Mouse (Mus musculus): ENCODE data around the gene 2010111I01Rik. TPM values are rescaled to one million over a fixed set of nuclear protein-coding genes. Genes with fewer than 3 reads are reported as not detected.
A peak's percentile ranks its signal among the peaks of the same experiment; 100 is the strongest.

Gene 2010111I01Rik
- polyA plus RNA-seq, 1 experiment from 2014 or later: 197 TPM

- no peaks in the 10 kb centered on the region for H3K27me3 ChIP-seq
- ATAC-seq (ENCODE audit: insufficient number of reproducible peaks, low FRiP score, low TSS enrichment, low read depth): peak; percentile 73; the same call in 1 of the 2 replicates
- no peak overlapping the region for H3K4me3 ChIP-seq (replicated peaks)
- WGBS: 28% methylated on average over 13 of the region's 13 CpGs
- H3K9me3 ChIP-seq (replicated peaks): no peaks in the 10 kb centered on the region
- peak overlapping the region; percentile 86 for H3K27ac ChIP-seq (replicated peaks)
- H3K4me2 ChIP-seq (replicated peaks): no peak overlapping the region
- H3K9ac ChIP-seq: no peak overlapping the region
- H3K4me1 ChIP-seq: peaks cover 34% of the 10 kb centered on the region
- 0 out of 2 replicates have a peak, but pooled peaks cover 4% of the 10 kb centered on the region for H3K36me3 ChIP-seq
Observed at GRCm38 (mm10) chr13:63187145-63188143, 222.8 kb downstream of the 2010111I01Rik start.

GRCm38 (mm10) chr13:63188306-63188705, 223.6 kb downstream of the 2010111I01Rik start:
- Histone ChIP-seq H3K9ac (no peak overlapping the region), H3K27me3 (no peaks in the 10 kb centered on the region), H3K36me3 (0 out of 2 replicates have a peak, but pooled peaks cover 4% of the 10 kb centered on the region), H3K4me2 (replicated peaks) (no peak overlapping the region), H3K27ac (replicated peaks) (peak overlapping the region; percentile 86), H3K4me1 (peaks cover 34% of the 10 kb centered on the region), H3K4me3 (replicated peaks) (no peak overlapping the region), H3K9me3 (replicated peaks) (no peaks in the 10 kb centered on the region)
- no peak for ATAC-seq (ENCODE audit: insufficient number of reproducible peaks, low FRiP score, low TSS enrichment, low read depth)
- 39% methylated on average over 5 of the region's 5 CpGs for WGBS

GRCm38 (mm10) chr13:63188811-63189210, 224.1 kb downstream of the 2010111I01Rik start:
- Histone ChIP-seq H3K27ac (replicated peaks) (peak overlapping the region; percentile 86; the same call in 1 of the 2 replicates), H3K4me1 (peaks cover 34% of the 10 kb centered on the region)

GRCm38 (mm10) chr13:63193423-63193822, 228.7 kb downstream of the 2010111I01Rik start:
- H3K4me3 ChIP-seq (replicated peaks): no peak overlapping the region
- ATAC-seq (ENCODE audit: insufficient number of reproducible peaks, low FRiP score, low TSS enrichment, low read depth): no peak
- H3K4me2 ChIP-seq (replicated peaks): no peak overlapping the region
- H3K9ac ChIP-seq: no peak overlapping the region
- H3K4me1 ChIP-seq: peaks cover 7% of the 10 kb centered on the region
- no peaks in the 10 kb centered on the region for H3K9me3 ChIP-seq (replicated peaks)
- WGBS: 49% methylated on average over 3 of the region's 3 CpGs
- H3K27me3 ChIP-seq: no peaks in the 10 kb centered on the region
- no peak overlapping the region for H3K27ac ChIP-seq (replicated peaks)
- H3K36me3 ChIP-seq: 0 out of 2 replicates have a peak, but pooled peaks cover 4% of the 10 kb centered on the region

More at GRCm38 (mm10) chr13:63188811-63189210, 224.1 kb downstream of the 2010111I01Rik start:
- Histone ChIP-seq H3K36me3 (0 out of 2 replicates have a peak, but pooled peaks cover 4% of the 10 kb centered on the region), H3K27me3 (no peaks in the 10 kb centered on the region), H3K9me3 (replicated peaks) (no peaks in the 10 kb centered on the region), H3K4me2 (replicated peaks) (no peak overlapping the region), H3K4me3 (replicated peaks) (no peak overlapping the region), H3K9ac (no peak overlapping the region)
- no peak for ATAC-seq (ENCODE audit: insufficient number of reproducible peaks, low FRiP score, low TSS enrichment, low read depth)
- WGBS: 61% methylated on average over 2 of the region's 2 CpGs

GRCm38 (mm10) chr13:63198038-63198437, 233.3 kb downstream of the 2010111I01Rik start:
- 83% methylated on average over 1 of the region's 1 CpGs for WGBS
- Histone ChIP-seq H3K4me2 (replicated peaks) (no peak overlapping the region), H3K27me3 (no peaks in the 10 kb centered on the region), H3K4me3 (replicated peaks) (no peak overlapping the region), H3K36me3 (no peaks in the 10 kb centered on the region), H3K27ac (replicated peaks) (no peak overlapping the region), H3K9me3 (replicated peaks) (no peaks in the 10 kb centered on the region), H3K9ac (no peak overlapping the region), H3K4me1 (peaks cover 5% of the 10 kb centered on the region; the same call in 1 of the 2 replicates)
- no peak for ATAC-seq (ENCODE audit: insufficient number of reproducible peaks, low FRiP score, low TSS enrichment, low read depth)

GRCm38 (mm10) chr13:63199588-63199987, 234.9 kb downstream of the 2010111I01Rik start:
- H3K4me1 ChIP-seq: peaks cover 18% of the 10 kb centered on the region
- H3K9ac ChIP-seq: no peak overlapping the region
- no peak overlapping the region for H3K27ac ChIP-seq (replicated peaks)
- no peak overlapping the region for H3K4me2 ChIP-seq (replicated peaks)
- ATAC-seq (ENCODE audit: insufficient number of reproducible peaks, low FRiP score, low TSS enrichment, low read depth): no peak
- no peaks in the 10 kb centered on the region for H3K9me3 ChIP-seq (replicated peaks)
- no peaks in the 10 kb centered on the region for H3K27me3 ChIP-seq
- H3K36me3 ChIP-seq: no peaks in the 10 kb centered on the region
- WGBS: 78% methylated on average over 2 of the region's 2 CpGs
- H3K4me3 ChIP-seq (replicated peaks): no peak overlapping the region

- Histone ChIP-seq H3K9me3 (replicated peaks) (no peaks in the 10 kb centered on the region), H3K4me2 (replicated peaks) (no peak overlapping the region), H3K27ac (replicated peaks) (peak overlapping the region; percentile 44; the same call in 1 of the 2 replicates), H3K4me3 (replicated peaks) (no peak overlapping the region), H3K4me1 (peaks cover 18% of the 10 kb centered on the region), H3K36me3 (no peaks in the 10 kb centered on the region), H3K27me3 (no peaks in the 10 kb centered on the region), H3K9ac (no peak overlapping the region)
- ATAC-seq (ENCODE audit: insufficient number of reproducible peaks, low FRiP score, low TSS enrichment, low read depth): no peak; the same call in 1 of the 2 replicates
- 31% methylated on average over 8 of the region's 8 CpGs for WGBS
Observed at GRCm38 (mm10) chr13:63203502-63204278, 239.0 kb downstream of the 2010111I01Rik start.

- no peaks in the 10 kb centered on the region for H3K36me3 ChIP-seq
- H3K4me3 ChIP-seq (replicated peaks): no peak overlapping the region
- no peak overlapping the region for H3K9ac ChIP-seq
- 57% methylated on average over 4 of the region's 4 CpGs for WGBS
- ATAC-seq (ENCODE audit: insufficient number of reproducible peaks, low FRiP score, low TSS enrichment, low read depth): no peak
- peaks cover 18% of the 10 kb centered on the region for H3K4me1 ChIP-seq
- H3K4me2 ChIP-seq (replicated peaks): no peak overlapping the region
- H3K27me3 ChIP-seq: no peaks in the 10 kb centered on the region
- no peaks in the 10 kb centered on the region for H3K9me3 ChIP-seq (replicated peaks)
- H3K27ac ChIP-seq (replicated peaks): peak overlapping the region; percentile 11; the same call in 1 of the 2 replicates
Observed at GRCm38 (mm10) chr13:63205750-63206149, 241.1 kb downstream of the 2010111I01Rik start.

GRCm38 (mm10) chr13:63206396-63206795, 241.7 kb downstream of the 2010111I01Rik start:
- H3K27me3 ChIP-seq: no peaks in the 10 kb centered on the region
- H3K36me3 ChIP-seq: no peaks in the 10 kb centered on the region
- no peak overlapping the region for H3K4me3 ChIP-seq (replicated peaks)
- peaks cover 18% of the 10 kb centered on the region for H3K4me1 ChIP-seq
- H3K4me2 ChIP-seq (replicated peaks): no peak overlapping the region
- H3K9me3 ChIP-seq (replicated peaks): no peaks in the 10 kb centered on the region
- WGBS: 61% methylated on average over 1 of the region's 1 CpGs
- no peak overlapping the region; the same call in 1 of the 2 replicates for H3K27ac ChIP-seq (replicated peaks)
- no peak overlapping the region for H3K9ac ChIP-seq
- ATAC-seq (ENCODE audit: insufficient number of reproducible peaks, low FRiP score, low TSS enrichment, low read depth): no peak

GRCm38 (mm10) chr13:63216537-63216936, 251.8 kb downstream of the 2010111I01Rik start:
- H3K4me2 ChIP-seq (replicated peaks): no peak overlapping the region
- H3K9ac ChIP-seq: no peak overlapping the region
- no peaks in the 10 kb centered on the region for H3K9me3 ChIP-seq (replicated peaks)
- H3K27ac ChIP-seq (replicated peaks): no peak overlapping the region
- H3K4me3 ChIP-seq (replicated peaks): no peak overlapping the region
- 0 out of 2 replicates have a peak, but pooled peaks cover 7% of the 10 kb centered on the region for H3K36me3 ChIP-seq
- no peak for ATAC-seq (ENCODE audit: insufficient number of reproducible peaks, low FRiP score, low TSS enrichment, low read depth)
- no peaks in the 10 kb centered on the region for H3K27me3 ChIP-seq
- H3K4me1 ChIP-seq: no peaks in the 10 kb centered on the region
